Mouse (Mus musculus) spleen, postnatal 36 days (tissue): ENCODE data around the gene Hpcal1.

Experiments
- DNase-seq, 2 experiments: peaks; one replicate each; pipeline ENCODE4 v3.0.0; 2022; ENCODE audit warnings: low spot score in 2 of 2, mixed read lengths in 1 of 2

The Hpcal1 gene

GRCm38 (mm10) chr12:17686116-17686515 is 4.5 kb upstream of the Hpcal1 start:
- no peak for DNase-seq

- no peak for DNase-seq
Measured at GRCm38 (mm10) chr12:17688913-17689312, 1.7 kb upstream of the Hpcal1 start.

- no peak for DNase-seq
Measured at GRCm38 (mm10) chr12:17689931-17690563, 609 bp upstream of the Hpcal1 start.

GRCm38 (mm10) chr12:17691320-17691876 is 742 bp downstream of the Hpcal1 start:
- no peak for DNase-seq

GRCm38 (mm10) chr12:17691891-17692321 is 1.2 kb downstream of the Hpcal1 start:
- peak in 1 of 2 experiments; percentile 19 for DNase-seq

GRCm38 (mm10) chr12:17692356-17692755 is 1.7 kb downstream of the Hpcal1 start:
- no peak for DNase-seq

GRCm38 (mm10) chr12:17692953-17693352 is 2.3 kb downstream of the Hpcal1 start:
- DNase-seq = no peak

- DNase-seq = peak in 1 of 2 experiments; percentile 35
Measured at GRCm38 (mm10) chr12:17694589-17695115, 4.0 kb downstream of the Hpcal1 start.

GRCm38 (mm10) chr12:17696395-17696794 is 5.7 kb downstream of the Hpcal1 start:
- DNase-seq = no peak

- DNase-seq = no peak
Measured at GRCm38 (mm10) chr12:17698934-17699333, 8.3 kb downstream of the Hpcal1 start.

GRCm38 (mm10) chr12:17699480-17699879 is 8.8 kb downstream of the Hpcal1 start:
- DNase-seq = no peak

- no peak for DNase-seq
Measured at GRCm38 (mm10) chr12:17701131-17701720, 10.6 kb downstream of the Hpcal1 start.

GRCm38 (mm10) chr12:17701795-17702194 is 11.1 kb downstream of the Hpcal1 start:
- DNase-seq = no peak

GRCm38 (mm10) chr12:17702257-17702943 is 11.7 kb downstream of the Hpcal1 start:
- no peak for DNase-seq

- no peak for DNase-seq
Measured at GRCm38 (mm10) chr12:17702944-17703335, 12.3 kb downstream of the Hpcal1 start.

- DNase-seq = no peak
Measured at GRCm38 (mm10) chr12:17703866-17704265, 13.2 kb downstream of the Hpcal1 start.

GRCm38 (mm10) chr12:17707472-17707871 is 16.8 kb downstream of the Hpcal1 start:
- no peak for DNase-seq

- no peak for DNase-seq
Measured at GRCm38 (mm10) chr12:17709451-17709850, 18.8 kb downstream of the Hpcal1 start.

GRCm38 (mm10) chr12:17709926-17710746 is 19.5 kb downstream of the Hpcal1 start:
- DNase-seq = no peak

GRCm38 (mm10) chr12:17710747-17711092 is 20.1 kb downstream of the Hpcal1 start:
- DNase-seq = no peak

GRCm38 (mm10) chr12:17711731-17712388 is 21.2 kb downstream of the Hpcal1 start:
- no peak for DNase-seq
